Mouse (Mus musculus): ENCODE measurements at regions not wholly inside any gene's neighbourhood (a gene's known extent, or its start where the extent isn't known, plus 50 kb on each side); places are given as distances from the start of the nearest gene placed in this dataset.

GRCm38 (mm10) chr2:75406721-75407455 lies 252.2 kb upstream of the Hnrnpa3 start:
- no peak for DNase-seq (ENCODE audit: low spot score in 2 of 2)

- DNase-seq (ENCODE audit: low spot score in 2 of 2) = no peak
Observed at GRCm38 (mm10) chr2:75407560-75407959, 251.5 kb upstream of the Hnrnpa3 start.

- DNase-seq (ENCODE audit: low spot score in 2 of 2) = no peak
Observed at GRCm38 (mm10) chr2:75408016-75408415, 251.0 kb upstream of the Hnrnpa3 start.

- DNase-seq (ENCODE audit: low spot score in 2 of 2) = no peak
Observed at GRCm38 (mm10) chr2:75409806-75410205, 249.3 kb upstream of the Hnrnpa3 start.

GRCm38 (mm10) chr2:75412735-75413134 lies 246.3 kb upstream of the Hnrnpa3 start:
- no peak for DNase-seq (ENCODE audit: low spot score in 2 of 2)

GRCm38 (mm10) chr2:75418689-75419088 lies 240.4 kb upstream of the Hnrnpa3 start:
- DNase-seq (ENCODE audit: low spot score in 2 of 2) = no peak

- no peak for DNase-seq (ENCODE audit: low spot score in 2 of 2)
Observed at GRCm38 (mm10) chr2:75419142-75419541, 239.9 kb upstream of the Hnrnpa3 start.

- DNase-seq (ENCODE audit: low spot score in 2 of 2) = no peak
Observed at GRCm38 (mm10) chr2:75422798-75423685, 236.0 kb upstream of the Hnrnpa3 start.

GRCm38 (mm10) chr2:75423872-75424271 lies 235.2 kb upstream of the Hnrnpa3 start:
- no peak for DNase-seq (ENCODE audit: low spot score in 2 of 2)

GRCm38 (mm10) chr2:75424363-75424762 lies 234.7 kb upstream of the Hnrnpa3 start:
- no peak for DNase-seq (ENCODE audit: low spot score in 2 of 2)

- DNase-seq (ENCODE audit: low spot score in 2 of 2) = no peak
Observed at GRCm38 (mm10) chr2:75424911-75425310, 234.2 kb upstream of the Hnrnpa3 start.

GRCm38 (mm10) chr2:75425384-75425783 lies 233.7 kb upstream of the Hnrnpa3 start:
- DNase-seq (ENCODE audit: low spot score in 2 of 2) = no peak

GRCm38 (mm10) chr2:75425791-75426190 lies 233.3 kb upstream of the Hnrnpa3 start:
- DNase-seq (ENCODE audit: low spot score in 2 of 2) = no peak

- DNase-seq (ENCODE audit: low spot score in 2 of 2) = no peak
Observed at GRCm38 (mm10) chr2:75427936-75428458, 231.1 kb upstream of the Hnrnpa3 start.

- DNase-seq (ENCODE audit: low spot score in 2 of 2) = no peak
Observed at GRCm38 (mm10) chr2:75430161-75430940, 228.7 kb upstream of the Hnrnpa3 start.

GRCm38 (mm10) chr2:75431981-75432380 lies 227.1 kb upstream of the Hnrnpa3 start:
- no peak for DNase-seq (ENCODE audit: low spot score in 2 of 2)

GRCm38 (mm10) chr2:75434521-75434920 lies 224.5 kb upstream of the Hnrnpa3 start:
- no peak for DNase-seq (ENCODE audit: low spot score in 2 of 2)

GRCm38 (mm10) chr2:75439522-75440230 lies 219.4 kb upstream of the Hnrnpa3 start:
- DNase-seq (ENCODE audit: low spot score in 2 of 2) = no peak

- DNase-seq (ENCODE audit: low spot score in 2 of 2) = no peak
Observed at GRCm38 (mm10) chr2:75442632-75443031, 216.4 kb upstream of the Hnrnpa3 start.

- no peak for DNase-seq (ENCODE audit: low spot score in 2 of 2)
Observed at GRCm38 (mm10) chr2:75445189-75445588, 213.9 kb upstream of the Hnrnpa3 start.
